Mouse (Mus musculus) midbrain, embryonic 11.5 days (tissue): ENCODE measurements around the gene Zscan26. TPM values are rescaled to one million over a fixed set of nuclear protein-coding genes. Genes with fewer than 3 reads are reported as not detected.
"Not testable (repeated sequence)": the region's sequence is repeated elsewhere in the genome, so short reads cannot be mapped to it uniquely, and the experiment has no call there.

Experiments
- ATAC-seq: fragments of 200-750 bp; cut with Nextera tagmentation; 2 replicates; pipeline ENCODE4 v1.8.0; 2017; ENCODE audit warnings: moderate TSS enrichment, moderate library complexity; ENCODE audit not compliant: low FRiP score
- DNase-seq: peaks from one replicate; pipeline ENCODE4 v3.0.0; 2015; ENCODE audit warnings: low spot score; ENCODE audit errors: missing footprints
- H3K27ac ChIP-seq: fragments of 300-500 bp; sonication (generic); 2 replicates; pipeline ENCODE4 v1.5.1; 2014; ENCODE audit warnings: low read depth, low read length
- H3K27me3 ChIP-seq: fragments of 300-500 bp; sonication (generic); 2 replicates; pipeline ENCODE4 v1.6.1; 2014; ENCODE audit warnings: mild to moderate bottlenecking, low read length, moderate library complexity, mixed read lengths; ENCODE audit not compliant: control insufficient read depth, insufficient read depth
- H3K36me3 ChIP-seq: fragments of 300-500 bp; sonication (generic); 2 replicates; pipeline ENCODE4 v1.6.1; 2014; ENCODE audit warnings: mild to moderate bottlenecking, low read length, moderate library complexity, mixed read lengths; ENCODE audit not compliant: control insufficient read depth, insufficient read depth
- H3K4me1 ChIP-seq: fragments of 300-500 bp; sonication (generic); 2 replicates; pipeline ENCODE4 v1.6.1; 2014; ENCODE audit warnings: low read length; ENCODE audit not compliant: control insufficient read depth, insufficient read depth
- H3K4me2 ChIP-seq: fragments of 300-500 bp; sonication (generic); 2 replicates; pipeline ENCODE4 v1.6.1; 2014; ENCODE audit warnings: mild to moderate bottlenecking, moderate library complexity
- H3K4me3 ChIP-seq: fragments of 300-500 bp; sonication (generic); 2 replicates; pipeline ENCODE4 v1.5.1; 2014; ENCODE audit warnings: low read depth, low read length
- H3K9ac ChIP-seq: fragments of 300-500 bp; sonication (generic); 2 replicates; pipeline ENCODE4 v1.6.1; 2014; ENCODE audit warnings: low read length
- H3K9me3 ChIP-seq: fragments of 300-500 bp; sonication (generic); 2 replicates; pipeline ENCODE4 v1.6.1; 2016; ENCODE audit warnings: low read length; ENCODE audit not compliant: control insufficient read depth
- WGBS: fragments of 180-500 bp; shearing (Covaris S2); extraction: QIAGEN DNeasy Blood & Tissue Kit; methylation state at CpG from one replicate; pipeline ENCODE4 v1.1.7; 2014; 5-methylcytosine and 5-hydroxymethylcytosine counted together
- polyA plus RNA-seq: library from polyadenylated mRNA; unstranded; fragments of >200 nt; fragmentation: Nextera tagmentation; extraction: Ambion mirVana; gene quantifications from 2 replicates; pipeline ENCODE4 v1.2.1, GENCODE M21; 2014

The Zscan26 gene
- 14.6 and 16.4 TPM in 2 replicates for polyA plus RNA-seq

GRCm38 (mm10) chr13:21453449-21453848, at the start of gene Zscan26:
TSS of gene Zscan26 (minus strand) at chr13:21453730.
- Histone ChIP-seq H3K4me3 (peak within 1 kb of the TSS; percentile 75), H3K9me3 (no peaks in the 10 kb centered on the region), H3K27ac (no peak within 1 kb of the TSS; the same call in 1 of the 2 replicates), H3K9ac (peak within 1 kb of the TSS; percentile 87), H3K27me3 (no peaks in the 10 kb centered on the region; the same call in 1 of the 2 replicates), H3K4me1 (peaks cover 6% of the 10 kb centered on the region), H3K4me2 (peak within 1 kb of the TSS; percentile 78), H3K36me3 (no peaks in the 10 kb centered on the region)
- under 1% methylated on average over 23 of the region's 23 CpGs for whole genome bisulfite sequencing
- peak; percentile 98 for DNase-seq
- peak; percentile 94 for ATAC-seq

DNA sequence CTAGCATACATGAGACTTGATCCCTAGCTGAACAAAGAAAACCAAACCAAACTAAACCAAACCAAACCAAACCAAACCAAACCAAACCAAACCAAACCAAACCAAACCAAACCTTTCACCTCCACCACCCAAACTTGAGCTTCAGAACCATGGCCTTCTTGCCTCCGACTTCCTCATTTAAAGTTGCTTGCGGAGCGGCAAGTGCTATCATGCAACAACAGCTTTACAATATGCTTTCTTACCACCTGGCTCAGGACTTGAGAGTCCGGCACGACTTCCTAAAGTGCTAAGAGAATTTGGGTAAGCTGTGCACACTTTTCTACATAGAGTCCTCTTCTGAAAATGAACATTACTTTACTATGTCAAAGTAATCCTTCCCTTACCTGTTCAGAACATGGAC, 48.8 kb upstream of the Zscan26 start:
- H3K4me2 ChIP-seq = no peak overlapping the region
- H3K4me1 ChIP-seq = peaks cover 5% of the 10 kb centered on the region; the same call in 1 of the 2 replicates
- H3K27ac ChIP-seq = no peak overlapping the region
- 89% methylated on average over 5 of the region's 5 CpGs for WGBS
- no peaks in the 10 kb centered on the region for H3K36me3 ChIP-seq
- no peaks in the 10 kb centered on the region for H3K27me3 ChIP-seq
- no peak overlapping the region for H3K4me3 ChIP-seq
- ATAC-seq (no peak), DNase-seq (no peak)
- no peaks in the 10 kb centered on the region for H3K9me3 ChIP-seq
- H3K9ac ChIP-seq = no peak overlapping the region

DNA sequence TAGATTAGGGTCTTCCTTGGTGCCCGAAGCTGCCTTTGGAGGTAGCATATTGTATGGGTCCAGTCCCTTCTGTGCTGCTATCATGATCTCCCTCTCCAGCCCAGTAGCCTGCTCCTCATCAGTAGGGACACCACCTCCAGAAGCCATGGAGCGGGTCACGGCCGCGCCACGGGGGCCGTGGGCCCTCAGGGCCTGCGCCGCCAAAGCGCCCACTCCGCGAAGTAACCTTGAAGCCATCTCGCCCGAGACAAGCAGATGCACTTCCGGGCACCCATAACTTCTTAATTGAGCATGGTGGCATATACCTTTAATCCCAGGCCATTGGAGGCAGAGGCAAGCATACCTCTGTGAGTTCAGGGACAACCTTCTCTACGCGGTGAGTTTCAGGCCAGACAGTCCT, 47.7 kb upstream of the Zscan26 start, which contains the start of gene Gm11273:
Gene Gm11273, minus strand, starts transcription at position 237 of the 400 bp plus-strand sequence.
- not testable (repeated sequence) for H3K9me3 ChIP-seq, H3K4me3 ChIP-seq, H3K27ac ChIP-seq, H3K4me2 ChIP-seq, H3K36me3 ChIP-seq, DNase-seq, H3K27me3 ChIP-seq, H3K9ac ChIP-seq, H3K4me1 ChIP-seq, ATAC-seq
- WGBS = 94% methylated on average over 17 of the region's 17 CpGs

DNA sequence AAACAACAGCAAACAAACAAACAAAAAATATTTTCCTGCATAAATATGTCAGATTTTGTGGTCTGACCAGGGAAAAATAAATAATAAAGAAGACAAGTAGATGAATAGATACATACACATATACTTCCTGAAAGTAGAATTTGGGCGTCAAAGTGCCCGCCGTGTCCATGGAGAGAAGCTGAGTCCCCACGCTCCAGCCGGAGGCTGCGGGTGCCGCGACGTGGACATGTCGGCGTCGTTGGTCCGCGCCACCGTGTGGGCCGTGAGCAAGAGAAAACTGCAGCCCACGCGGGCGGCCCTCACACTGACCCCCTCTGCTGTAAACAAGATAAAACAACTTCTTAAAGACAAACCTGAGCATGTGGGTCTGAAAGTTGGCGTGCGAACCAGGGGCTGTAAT, 41.5 kb upstream of the Zscan26 start, which contains the start of gene AK157302:
Gene AK157302, plus strand, starts transcription at position 144 of the 400 bp plus-strand sequence.
- ATAC-seq = no peak
- Histone ChIP-seq H3K36me3 (no peaks in the 10 kb centered on the region), H3K27ac (no peak within 1 kb of the TSS), H3K4me2 (no peak within 1 kb of the TSS), H3K4me3 (no peak within 1 kb of the TSS), H3K9ac (no peak within 1 kb of the TSS), H3K27me3 (no peaks in the 10 kb centered on the region), H3K4me1 (no peaks in the 10 kb centered on the region), H3K9me3 (no peaks in the 10 kb centered on the region)
- DNase-seq = no peak
- WGBS = 94% methylated on average over 21 of the region's 21 CpGs

GRCm38 (mm10) chr13:21492847-21493246, 39.3 kb upstream of the Zscan26 start:
- ATAC-seq (no peak), DNase-seq (no peak)
- WGBS = 94% methylated on average over 5 of the region's 5 CpGs
- Histone ChIP-seq H3K36me3 (no peaks in the 10 kb centered on the region), H3K9me3 (no peaks in the 10 kb centered on the region), H3K4me2 (no peak overlapping the region), H3K4me3 (no peak overlapping the region), H3K27me3 (no peaks in the 10 kb centered on the region), H3K9ac (no peak overlapping the region), H3K27ac (no peak overlapping the region), H3K4me1 (no peaks in the 10 kb centered on the region)

GRCm38 (mm10) chr13:21486881-21487280, 33.4 kb upstream of the Zscan26 start:
- Histone ChIP-seq H3K4me1 (no peaks in the 10 kb centered on the region), H3K4me3 (no peak overlapping the region), H3K36me3 (no peaks in the 10 kb centered on the region), H3K27me3 (no peaks in the 10 kb centered on the region), H3K4me2 (no peak overlapping the region), H3K27ac (no peak overlapping the region), H3K9me3 (no peaks in the 10 kb centered on the region), H3K9ac (no peak overlapping the region)
- DNase-seq = no peak
- WGBS = 90% methylated on average over 1 of the region's 1 CpGs
- no peak for ATAC-seq

- peak; percentile 96 for DNase-seq
- not testable (repeated sequence) for H3K4me1 ChIP-seq, H3K27me3 ChIP-seq, H3K9me3 ChIP-seq, H3K36me3 ChIP-seq, H3K27ac ChIP-seq
- whole genome bisulfite sequencing = 4% methylated on average over 26 of the region's 31 CpGs
- Histone ChIP-seq H3K4me2 (peak within 1 kb of the TSS; percentile 58), H3K4me3 (peak within 1 kb of the TSS; percentile 53), H3K9ac (peak within 1 kb of the TSS; percentile 73)
- ATAC-seq = peak; percentile 89
These were observed 25.5 kb upstream of the Zscan26 start, which contains the start of the genes Zkscan4 and Gm10065 for GRCm38 (mm10) chr13:21478759-21479670. TSS of gene Zkscan4 (plus strand) at chr13:21478907. TSS of gene Gm10065 (minus strand) at chr13:21479441.

GRCm38 (mm10) chr13:21472427-21472826, 18.9 kb upstream of the Zscan26 start:
- Histone ChIP-seq H3K4me1 (0 out of 2 replicates have a peak, but pooled peaks cover 2% of the 10 kb centered on the region), H3K4me3 (no peak overlapping the region), H3K9ac (no peak overlapping the region; the same call in 1 of the 2 replicates), H3K27me3 (no peaks in the 10 kb centered on the region; the same call in 1 of the 2 replicates), H3K27ac (no peak overlapping the region), H3K4me2 (no peak overlapping the region), H3K36me3 (no peaks in the 10 kb centered on the region), H3K9me3 (no peaks in the 10 kb centered on the region)
- 26% methylated on average over 4 of the region's 4 CpGs for WGBS
- DNase-seq = no peak
- ATAC-seq = no peak

GRCm38 (mm10) chr13:21469097-21469496, 15.6 kb upstream of the Zscan26 start:
- no peak overlapping the region for H3K9ac ChIP-seq
- DNase-seq (peak; percentile 84), ATAC-seq (no peak)
- H3K4me3 ChIP-seq = no peak overlapping the region
- H3K9me3 ChIP-seq = no peaks in the 10 kb centered on the region
- H3K4me2 ChIP-seq = peak overlapping the region; percentile 67; the same call in 1 of the 2 replicates
- 17% methylated on average over 9 of the region's 9 CpGs for WGBS
- H3K4me1 ChIP-seq = 0 out of 2 replicates have a peak, but pooled peaks cover 2% of the 10 kb centered on the region
- no peaks in the 10 kb centered on the region for H3K36me3 ChIP-seq
- H3K27me3 ChIP-seq = no peaks in the 10 kb centered on the region; the same call in 1 of the 2 replicates
- no peak overlapping the region for H3K27ac ChIP-seq
